Mouse (Mus musculus) liver, postnatal 0 days (tissue): ENCODE measurements around the gene Pdia5.

Experiments
- CTCF ChIP-seq: sonication (generic); IDR thresholded peaks from 2 replicates; pipeline ENCODE4 v1.5.1; 2016; ENCODE audit warnings: antibody characterized with exemption, low read depth
- EP300 ChIP-seq: IDR thresholded peaks from 2 replicates; pipeline ENCODE4 v1.6.1; 2016; ENCODE audit warnings: antibody characterized with exemption, low read depth, mild to moderate bottlenecking

DNA sequence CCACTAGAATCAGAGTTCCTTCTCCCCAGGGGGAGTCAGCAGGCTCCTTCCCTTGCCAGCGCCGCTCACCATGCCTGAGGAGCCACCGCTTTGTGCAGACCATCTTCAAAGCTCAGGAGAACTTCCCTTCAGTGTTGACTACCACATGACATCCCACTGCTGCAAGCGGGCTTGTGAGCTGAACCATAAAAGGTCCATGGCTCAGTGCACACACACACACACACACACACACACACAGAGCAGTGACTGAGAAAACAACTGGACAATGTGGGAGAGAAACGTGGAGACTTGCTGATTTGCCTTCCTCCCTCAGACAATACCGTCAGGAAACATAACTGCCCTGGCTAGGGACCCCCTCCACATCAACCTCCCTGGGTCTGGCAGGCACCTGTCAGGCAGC, 21.7 kb downstream of the Pdia5 start:
- TF ChIP-seq CTCF (no peak), EP300 (no peak)
